Mouse (Mus musculus): ENCODE results near the gene Cntln. TPM values are rescaled to one million over a fixed set of nuclear protein-coding genes. Genes with fewer than 3 reads are reported as not detected.

The Cntln gene
- polyA plus RNA-seq, 1 experiment from 2014 or later, result 7.0 TPM

- H3K9me3 ChIP-seq (replicated peaks; ENCODE audit: control insufficient read depth, low read length), result no peaks in the 10 kb centered on the region
- H3K36me3 ChIP-seq (ENCODE audit: control insufficient read depth, insufficient read depth, low read length), result no peaks in the 10 kb centered on the region
- H3K4me2 ChIP-seq, result no peak overlapping the region
- H3K4me1 ChIP-seq (ENCODE audit: control insufficient read depth, insufficient read depth, low read length), result no peaks in the 10 kb centered on the region
- no peaks in the 10 kb centered on the region for H3K27me3 ChIP-seq (ENCODE audit: control insufficient read depth, insufficient read depth, low read length)
- 69% methylated on average over 6 of the region's 6 CpGs for WGBS (ENCODE audit: insufficient replicate concordance)
- H3K4me3 ChIP-seq (ENCODE audit: low read depth, low read length), result no peak overlapping the region
- ATAC-seq (replicated peaks; ENCODE audit: insufficient number of reproducible peaks, low FRiP score, low TSS enrichment), result no peak
- no peak overlapping the region for H3K27ac ChIP-seq (ENCODE audit: low read depth, low read length)
- H3K9ac ChIP-seq (ENCODE audit: low read depth, low read length), result no peak overlapping the region
These were observed 121.5 kb downstream of the Cntln start for GRCm38 (mm10) chr4:85005581-85005980.

DNA sequence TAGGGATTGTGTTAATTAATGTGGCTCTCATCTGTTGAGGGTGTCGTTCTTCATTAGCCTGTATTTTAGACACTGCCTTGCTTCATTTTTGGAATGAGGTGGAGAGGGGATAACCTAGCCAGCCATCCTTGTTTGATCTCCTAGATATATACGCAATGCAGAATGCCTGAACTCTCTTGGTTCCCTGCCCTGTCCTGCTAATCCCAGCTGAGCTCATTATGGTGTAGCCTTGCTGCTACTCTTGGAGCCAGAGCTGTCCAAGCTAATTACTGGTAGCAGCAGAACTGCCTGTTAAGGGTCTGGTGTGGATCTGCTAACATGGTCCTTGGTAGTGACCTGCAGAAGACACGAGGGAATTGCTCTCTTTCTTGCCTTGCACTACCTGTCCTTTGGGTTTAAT lies 122.7 kb downstream of the Cntln start:
- H3K4me2 ChIP-seq, result no peak overlapping the region
- no peaks in the 10 kb centered on the region for H3K27me3 ChIP-seq (ENCODE audit: control insufficient read depth, insufficient read depth, low read length)
- no peaks in the 10 kb centered on the region for H3K9me3 ChIP-seq (replicated peaks; ENCODE audit: control insufficient read depth, low read length)
- no peaks in the 10 kb centered on the region for H3K4me1 ChIP-seq (ENCODE audit: control insufficient read depth, insufficient read depth, low read length)
- no peak overlapping the region for H3K4me3 ChIP-seq (ENCODE audit: low read depth, low read length)
- no peak for ATAC-seq (replicated peaks; ENCODE audit: insufficient number of reproducible peaks, low FRiP score, low TSS enrichment)
- WGBS (ENCODE audit: insufficient replicate concordance), result 72% methylated on average over 3 of the region's 3 CpGs
- no peak overlapping the region for H3K9ac ChIP-seq (ENCODE audit: low read depth, low read length)
- H3K36me3 ChIP-seq (ENCODE audit: control insufficient read depth, insufficient read depth, low read length), result no peaks in the 10 kb centered on the region
- no peak overlapping the region for H3K27ac ChIP-seq (ENCODE audit: low read depth, low read length)

GRCm38 (mm10) chr4:85010846-85011245 lies 126.7 kb downstream of the Cntln start:
- H3K9me3 ChIP-seq (replicated peaks; ENCODE audit: control insufficient read depth, low read length), result no peaks in the 10 kb centered on the region
- no peak for ATAC-seq (replicated peaks; ENCODE audit: insufficient number of reproducible peaks, low FRiP score, low TSS enrichment)
- H3K27ac ChIP-seq (ENCODE audit: low read depth, low read length), result no peak overlapping the region
- no peak overlapping the region for H3K4me2 ChIP-seq
- H3K27me3 ChIP-seq (ENCODE audit: control insufficient read depth, insufficient read depth, low read length), result no peaks in the 10 kb centered on the region
- no peak overlapping the region for H3K9ac ChIP-seq (ENCODE audit: low read depth, low read length)
- H3K36me3 ChIP-seq (ENCODE audit: control insufficient read depth, insufficient read depth, low read length), result no peaks in the 10 kb centered on the region
- no peaks in the 10 kb centered on the region for H3K4me1 ChIP-seq (ENCODE audit: control insufficient read depth, insufficient read depth, low read length)
- H3K4me3 ChIP-seq (ENCODE audit: low read depth, low read length), result no peak overlapping the region

GRCm38 (mm10) chr4:85045748-85046147 lies 161.6 kb downstream of the Cntln start:
- 75% methylated on average over 2 of the region's 2 CpGs for WGBS (ENCODE audit: insufficient replicate concordance)
- H3K9ac ChIP-seq (ENCODE audit: low read depth, low read length), result no peak overlapping the region
- H3K36me3 ChIP-seq (ENCODE audit: control insufficient read depth, insufficient read depth, low read length), result no peaks in the 10 kb centered on the region
- no peak overlapping the region for H3K4me2 ChIP-seq
- no peak overlapping the region for H3K4me3 ChIP-seq (ENCODE audit: low read depth, low read length)
- H3K9me3 ChIP-seq (replicated peaks; ENCODE audit: control insufficient read depth, low read length), result no peaks in the 10 kb centered on the region
- no peak overlapping the region for H3K27ac ChIP-seq (ENCODE audit: low read depth, low read length)
- no peaks in the 10 kb centered on the region for H3K27me3 ChIP-seq (ENCODE audit: control insufficient read depth, insufficient read depth, low read length)
- no peaks in the 10 kb centered on the region for H3K4me1 ChIP-seq (ENCODE audit: control insufficient read depth, insufficient read depth, low read length)
- no peak for ATAC-seq (replicated peaks; ENCODE audit: insufficient number of reproducible peaks, low FRiP score, low TSS enrichment)

- no peak for ATAC-seq (replicated peaks; ENCODE audit: insufficient number of reproducible peaks, low FRiP score, low TSS enrichment)
- Histone ChIP-seq H3K27ac (ENCODE audit: low read depth, low read length) (no peak overlapping the region), H3K4me3 (ENCODE audit: low read depth, low read length) (no peak overlapping the region), H3K36me3 (ENCODE audit: control insufficient read depth, insufficient read depth, low read length) (no peaks in the 10 kb centered on the region), H3K9ac (ENCODE audit: low read depth, low read length) (no peak overlapping the region), H3K4me1 (ENCODE audit: control insufficient read depth, insufficient read depth, low read length) (no peaks in the 10 kb centered on the region), H3K4me2 (no peak overlapping the region), H3K9me3 (replicated peaks; ENCODE audit: control insufficient read depth, low read length) (no peaks in the 10 kb centered on the region), H3K27me3 (ENCODE audit: control insufficient read depth, insufficient read depth, low read length) (no peaks in the 10 kb centered on the region)
- WGBS (ENCODE audit: insufficient replicate concordance), result 71% methylated on average over 8 of the region's 8 CpGs
These were observed 165.9 kb downstream of the Cntln start for GRCm38 (mm10) chr4:85049933-85050553.

DNA sequence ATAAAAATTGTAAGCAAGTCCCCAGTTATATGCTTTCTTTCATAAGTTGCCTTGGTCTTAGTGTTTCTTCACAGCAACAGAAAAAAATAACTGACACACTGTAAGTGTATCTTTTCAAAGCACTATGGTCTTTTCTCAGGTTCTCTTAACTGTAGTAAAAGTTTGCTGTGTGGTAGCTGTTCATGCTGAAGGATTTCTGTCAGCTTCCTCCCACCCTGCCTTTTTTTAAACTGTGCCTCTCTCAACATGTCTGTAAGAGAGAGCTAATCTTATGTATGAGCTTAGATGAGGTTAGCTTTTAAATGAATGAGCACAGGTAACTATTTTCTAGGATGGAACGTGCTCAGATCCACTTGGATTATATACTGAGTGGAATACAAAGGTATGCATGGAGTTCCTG lies 170.5 kb downstream of the Cntln start:
- 70% methylated on average over 1 of the region's 1 CpGs for WGBS (ENCODE audit: insufficient replicate concordance)
- Histone ChIP-seq H3K4me1 (ENCODE audit: control insufficient read depth, insufficient read depth, low read length) (no peaks in the 10 kb centered on the region), H3K9me3 (replicated peaks; ENCODE audit: control insufficient read depth, low read length) (no peaks in the 10 kb centered on the region), H3K4me3 (ENCODE audit: low read depth, low read length) (no peak overlapping the region), H3K27ac (ENCODE audit: low read depth, low read length) (no peak overlapping the region), H3K9ac (ENCODE audit: low read depth, low read length) (no peak overlapping the region), H3K36me3 (ENCODE audit: control insufficient read depth, insufficient read depth, low read length) (no peaks in the 10 kb centered on the region), H3K27me3 (ENCODE audit: control insufficient read depth, insufficient read depth, low read length) (no peaks in the 10 kb centered on the region), H3K4me2 (no peak overlapping the region)
- no peak for ATAC-seq (replicated peaks; ENCODE audit: insufficient number of reproducible peaks, low FRiP score, low TSS enrichment)

GRCm38 (mm10) chr4:85059598-85059997 lies 175.5 kb downstream of the Cntln start:
- Histone ChIP-seq H3K9ac (ENCODE audit: low read depth, low read length) (no peak overlapping the region), H3K27me3 (ENCODE audit: control insufficient read depth, insufficient read depth, low read length) (no peaks in the 10 kb centered on the region), H3K4me1 (ENCODE audit: control insufficient read depth, insufficient read depth, low read length) (no peaks in the 10 kb centered on the region), H3K27ac (ENCODE audit: low read depth, low read length) (no peak overlapping the region), H3K36me3 (ENCODE audit: control insufficient read depth, insufficient read depth, low read length) (no peaks in the 10 kb centered on the region), H3K9me3 (replicated peaks; ENCODE audit: control insufficient read depth, low read length) (no peaks in the 10 kb centered on the region), H3K4me2 (no peak overlapping the region), H3K4me3 (ENCODE audit: low read depth, low read length) (no peak overlapping the region)
- 83% methylated on average over 2 of the region's 2 CpGs for WGBS (ENCODE audit: insufficient replicate concordance)
- ATAC-seq (replicated peaks; ENCODE audit: insufficient number of reproducible peaks, low FRiP score, low TSS enrichment), result no peak

GRCm38 (mm10) chr4:85061676-85062075 lies 177.6 kb downstream of the Cntln start:
- H3K4me2 ChIP-seq, result no peak overlapping the region
- ATAC-seq (replicated peaks; ENCODE audit: insufficient number of reproducible peaks, low FRiP score, low TSS enrichment), result no peak
- H3K27ac ChIP-seq (ENCODE audit: low read depth, low read length), result no peak overlapping the region
- no peaks in the 10 kb centered on the region for H3K36me3 ChIP-seq (ENCODE audit: control insufficient read depth, insufficient read depth, low read length)
- WGBS (ENCODE audit: insufficient replicate concordance), result 43% methylated on average over 2 of the region's 2 CpGs
- H3K4me3 ChIP-seq (ENCODE audit: low read depth, low read length), result no peak overlapping the region
- no peaks in the 10 kb centered on the region for H3K27me3 ChIP-seq (ENCODE audit: control insufficient read depth, insufficient read depth, low read length)
- no peaks in the 10 kb centered on the region for H3K9me3 ChIP-seq (replicated peaks; ENCODE audit: control insufficient read depth, low read length)
- H3K4me1 ChIP-seq (ENCODE audit: control insufficient read depth, insufficient read depth, low read length), result no peaks in the 10 kb centered on the region
- H3K9ac ChIP-seq (ENCODE audit: low read depth, low read length), result no peak overlapping the region

DNA sequence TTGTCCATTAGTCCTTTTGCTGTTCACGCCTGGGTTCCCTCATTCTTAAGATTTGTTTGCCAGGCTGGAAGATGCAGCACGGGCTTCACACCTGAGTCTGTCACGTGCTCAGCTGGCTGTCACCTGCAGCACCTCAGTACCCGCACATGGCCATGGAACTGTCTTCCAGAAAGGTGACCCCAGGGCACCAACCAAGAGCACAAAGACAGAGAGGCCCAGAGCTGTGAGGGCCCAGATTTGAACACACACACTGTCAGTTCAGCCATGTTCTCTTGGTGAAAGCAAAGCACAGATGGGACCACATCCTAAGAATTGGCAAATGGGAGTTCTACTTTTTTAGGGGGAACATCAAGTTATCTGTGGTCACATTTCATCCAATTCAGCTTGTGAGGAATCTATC lies 211.9 kb downstream of the Cntln start:
- H3K9ac ChIP-seq (ENCODE audit: low read depth, low read length), result no peak overlapping the region
- no peak overlapping the region for H3K4me2 ChIP-seq
- no peak overlapping the region for H3K27ac ChIP-seq (ENCODE audit: low read depth, low read length)
- no peak overlapping the region for H3K4me3 ChIP-seq (ENCODE audit: low read depth, low read length)
- ATAC-seq (replicated peaks; ENCODE audit: insufficient number of reproducible peaks, low FRiP score, low TSS enrichment), result no peak
- H3K9me3 ChIP-seq (replicated peaks; ENCODE audit: control insufficient read depth, low read length), result no peaks in the 10 kb centered on the region
- no peaks in the 10 kb centered on the region for H3K4me1 ChIP-seq (ENCODE audit: control insufficient read depth, insufficient read depth, low read length)
- H3K36me3 ChIP-seq (ENCODE audit: control insufficient read depth, insufficient read depth, low read length), result no peaks in the 10 kb centered on the region
- WGBS (ENCODE audit: insufficient replicate concordance), result 82% methylated on average over 4 of the region's 4 CpGs
- no peaks in the 10 kb centered on the region for H3K27me3 ChIP-seq (ENCODE audit: control insufficient read depth, insufficient read depth, low read length)
